Mouse (Mus musculus) MEL (cell line): ENCODE results near the gene Stxbp5l. TPM values are rescaled to one million over a fixed set of nuclear protein-coding genes. Genes with fewer than 3 reads are reported as not detected.

Source experiments
- DNase-seq: peaks from one replicate; pipeline ENCODE4 v3.0.0; 2011; ENCODE audit warnings: low read depth, low spot score
- H3K27ac ChIP-seq: 2 replicates; pipeline ENCODE4 v1.5.1; 2012; ENCODE audit warnings: low read depth, mild to moderate bottlenecking, control low read depth, low read length, moderate library complexity; ENCODE audit not compliant: control insufficient read depth
- H3K27me3 ChIP-seq, 2 experiments: fragments of 150-350 bp in 1 of 2; sonication (generic) in 1 of 2; 2 replicates each; pipeline ENCODE4 v1.6.1; 2012; ENCODE audit warnings: low read length in 2 of 2, mild to moderate bottlenecking in 2 of 2, improper control_type of control experiment in 1 of 2, moderate library complexity in 1 of 2; ENCODE audit not compliant: insufficient read depth in 2 of 2, control insufficient read depth in 1 of 2
- H3K36me3 ChIP-seq, 2 experiments: 2 replicates each; pipeline ENCODE4 v1.6.1; 2012 to 2014; ENCODE audit warnings: low read length in 2 of 2, improper control_type of control experiment in 1 of 2, inconsistent platforms in 1 of 2, mild to moderate bottlenecking in 1 of 2; ENCODE audit not compliant: insufficient read depth in 2 of 2, control insufficient read depth in 1 of 2
- H3K4me1 ChIP-seq, 2 experiments: fragments of 150-350 bp in 1 of 2; sonication (generic) in 1 of 2; 2 replicates each; pipeline ENCODE4 v1.6.1; 2012; ENCODE audit warnings: low read length in 2 of 2, improper control_type of control experiment in 1 of 2, mild to moderate bottlenecking in 1 of 2; ENCODE audit not compliant: insufficient read depth in 2 of 2, control insufficient read depth in 1 of 2
- H3K4me3 ChIP-seq, 2 experiments: fragments of 150-350 bp in 1 of 2; sonication (generic) in 1 of 2; 2 replicates each; pipeline ENCODE4 v1.5.1; 2012; ENCODE audit warnings: low read depth in 2 of 2, low read length in 2 of 2, mild to moderate bottlenecking in 2 of 2, moderate library complexity in 2 of 2, control low read depth in 1 of 2, improper control_type of control experiment in 1 of 2; ENCODE audit not compliant: control insufficient read depth in 1 of 2, insufficient read depth in 1 of 2
- H3K79me2 ChIP-seq: 2 replicates; pipeline ENCODE4 v1.6.1; 2012; ENCODE audit warnings: mild to moderate bottlenecking, low read length, moderate library complexity; ENCODE audit not compliant: control insufficient read depth, poor library complexity, insufficient read depth
- H3K9ac ChIP-seq: 2 replicates; pipeline ENCODE4 v1.6.1; 2012; ENCODE audit warnings: low read depth, mild to moderate bottlenecking, control low read depth, low read length, moderate library complexity; ENCODE audit not compliant: control insufficient read depth, poor library complexity, severe bottlenecking
- H3K9me3 ChIP-seq: fragments of 150-350 bp; sonication (generic); replicated peaks from 2 replicates; pipeline ENCODE4 v1.6.1; 2012; ENCODE audit warnings: mild to moderate bottlenecking, low read length, improper control_type of control experiment, moderate library complexity; ENCODE audit not compliant: insufficient read depth
- BHLHE40 ChIP-seq: IDR thresholded peaks from 2 replicates; pipeline ENCODE4 v1.6.1; 2012; ENCODE audit warnings: low read depth, mild to moderate bottlenecking, inconsistent platforms, low read length, improper control_type of control experiment, borderline replicate concordance
- CHD1 ChIP-seq: IDR thresholded peaks from 2 replicates; pipeline ENCODE4 v1.6.1; 2012; ENCODE audit warnings: low read depth, mild to moderate bottlenecking, inconsistent platforms, low read length, improper control_type of control experiment
- CHD2 ChIP-seq: IDR thresholded peaks from 2 replicates; pipeline ENCODE4 v1.6.1; 2011; ENCODE audit warnings: low read length, improper control_type of control experiment
- CTCF ChIP-seq, 3 experiments: IDR thresholded peaks in 2 of 3; conservative IDR thresholded peaks in 1 of 3; 2 replicates each; pipeline ENCODE4 v1.5.1; 2011 to 2012; ENCODE audit warnings: low read length in 3 of 3, low read depth in 2 of 3, mild to moderate bottlenecking in 2 of 3, improper control_type of control experiment in 1 of 3, inconsistent platforms in 1 of 3, mixed read lengths in 1 of 3, moderate library complexity in 1 of 3; ENCODE audit not compliant: control insufficient read depth in 1 of 3, insufficient read depth in 1 of 3, poor library complexity in 1 of 3, severe bottlenecking in 1 of 3
- E2F4 ChIP-seq: IDR thresholded peaks from 2 replicates; pipeline ENCODE4 v1.6.1; 2011; ENCODE audit warnings: low read depth, low read length, improper control_type of control experiment, borderline replicate concordance
- ELF1 ChIP-seq: IDR thresholded peaks from 2 replicates; pipeline ENCODE4 v1.6.1; 2014; ENCODE audit warnings: low read depth, mild to moderate bottlenecking, inconsistent platforms, low read length, improper control_type of control experiment, moderate library complexity
- EP300 ChIP-seq, 2 experiments: IDR thresholded peaks; 2 replicates each; pipeline ENCODE4 v1.6.1; 2011; ENCODE audit warnings: improper control_type of control experiment in 2 of 2, low read length in 2 of 2, low read depth in 1 of 2, mild to moderate bottlenecking in 1 of 2
- ETS1 ChIP-seq: IDR thresholded peaks from 2 replicates; pipeline ENCODE4 v1.6.1; 2012; ENCODE audit warnings: low read depth, mild to moderate bottlenecking, inconsistent platforms, low read length, improper control_type of control experiment, moderate library complexity
- GABPA ChIP-seq: IDR thresholded peaks from 2 replicates; pipeline ENCODE4 v1.6.1; 2012; ENCODE audit warnings: low read depth, mild to moderate bottlenecking, inconsistent platforms, low read length, improper control_type of control experiment, moderate library complexity
- HCFC1 ChIP-seq: IDR thresholded peaks from 2 replicates; pipeline ENCODE4 v1.6.1; 2012; ENCODE audit warnings: low read depth, mild to moderate bottlenecking, inconsistent platforms, low read length, improper control_type of control experiment, moderate library complexity
- KAT2A ChIP-seq: conservative IDR thresholded peaks from 2 replicates; pipeline ENCODE4 v1.6.1; 2012; ENCODE audit warnings: low read depth, low read length, improper control_type of control experiment, inconsistent platforms
- MAFK ChIP-seq: IDR thresholded peaks from 2 replicates; pipeline ENCODE4 v1.6.1; 2011; ENCODE audit warnings: low read depth, mild to moderate bottlenecking, low read length, improper control_type of control experiment, borderline replicate concordance
- MAX ChIP-seq: IDR thresholded peaks from 2 replicates; pipeline ENCODE4 v1.6.1; 2011; ENCODE audit warnings: low read length, improper control_type of control experiment
- MEF2A ChIP-seq: IDR thresholded peaks from 2 replicates; pipeline ENCODE4 v1.6.1; 2014; ENCODE audit warnings: low read depth, mild to moderate bottlenecking, inconsistent platforms, low read length, improper control_type of control experiment; ENCODE audit not compliant: poor library complexity, insufficient replicate concordance, severe bottlenecking; ENCODE audit errors: extremely low read depth
- MXI1 ChIP-seq: IDR thresholded peaks from 2 replicates; pipeline ENCODE4 v1.6.1; 2011; ENCODE audit warnings: mild to moderate bottlenecking, low read depth, low read length, improper control_type of control experiment
- NELFE ChIP-seq: IDR thresholded peaks from 2 replicates; pipeline ENCODE4 v1.6.1; 2011; ENCODE audit warnings: low read depth, low read length, improper control_type of control experiment
- NRF1 ChIP-seq: IDR thresholded peaks from 2 replicates; pipeline ENCODE4 v1.6.1; 2014; ENCODE audit warnings: low read depth, mild to moderate bottlenecking, inconsistent platforms, low read length, improper control_type of control experiment, moderate library complexity; ENCODE audit not compliant: poor library complexity, insufficient read depth, severe bottlenecking
- POLR2A ChIP-seq, 2 experiments: IDR thresholded peaks; 2 replicates each; pipeline ENCODE4 v1.6.1; 2011 to 2012; ENCODE audit warnings: low read length in 2 of 2, mild to moderate bottlenecking in 2 of 2, control low read depth in 1 of 2, improper control_type of control experiment in 1 of 2, low read depth in 1 of 2, moderate library complexity in 1 of 2; ENCODE audit not compliant: control insufficient read depth in 1 of 2, insufficient read depth in 1 of 2, poor library complexity in 1 of 2
- POLR2AphosphoS5 ChIP-seq: IDR thresholded peaks from 2 replicates; pipeline ENCODE4 v1.6.1; 2012; ENCODE audit warnings: low read depth, borderline replicate concordance, mild to moderate bottlenecking, inconsistent platforms, low read length, moderate library complexity, mixed read lengths
- RAD21 ChIP-seq: IDR thresholded peaks from 2 replicates; pipeline ENCODE4 v1.6.1; 2011; ENCODE audit warnings: mild to moderate bottlenecking, low read depth, low read length, improper control_type of control experiment
- SIN3A ChIP-seq: IDR thresholded peaks from 2 replicates; pipeline ENCODE4 v1.6.1; 2012; ENCODE audit warnings: low read length, improper control_type of control experiment, inconsistent platforms
- TCF12 ChIP-seq: IDR thresholded peaks from 2 replicates; pipeline ENCODE4 v1.6.1; 2014; ENCODE audit warnings: low read depth, mild to moderate bottlenecking, inconsistent platforms, low read length, improper control_type of control experiment, moderate library complexity
- UBTF ChIP-seq: IDR thresholded peaks from 2 replicates; pipeline ENCODE4 v1.6.1; 2012; ENCODE audit warnings: low read depth, mild to moderate bottlenecking, inconsistent platforms, low read length, improper control_type of control experiment, moderate library complexity, borderline replicate concordance; ENCODE audit not compliant: insufficient read depth
- USF2 ChIP-seq, 2 experiments: IDR thresholded peaks; 2 replicates each; pipeline ENCODE4 v1.6.1; 2011 to 2012; ENCODE audit warnings: improper control_type of control experiment in 2 of 2, low read length in 2 of 2, borderline replicate concordance in 1 of 2, inconsistent platforms in 1 of 2, low read depth in 1 of 2, mild to moderate bottlenecking in 1 of 2; ENCODE audit not compliant: insufficient read depth in 1 of 2
- ZKSCAN1 ChIP-seq: IDR thresholded peaks from 2 replicates; pipeline ENCODE4 v1.6.1; 2012; ENCODE audit warnings: low read depth, mild to moderate bottlenecking, inconsistent platforms, low read length, improper control_type of control experiment, moderate library complexity
- ZMIZ1 ChIP-seq: IDR thresholded peaks from 2 replicates; pipeline ENCODE4 v1.6.1; 2012; ENCODE audit warnings: low read depth, mild to moderate bottlenecking, inconsistent platforms, low read length, improper control_type of control experiment, moderate library complexity
- ZNF384 ChIP-seq: IDR thresholded peaks from 2 replicates; pipeline ENCODE4 v1.6.1; 2012; ENCODE audit warnings: low read depth, mild to moderate bottlenecking, inconsistent platforms, low read length, improper control_type of control experiment
- polyA plus RNA-seq, 2 experiments: library from polyadenylated mRNA; stranded (reverse) in 1 of 2; unstranded in 1 of 2; fragments of >175 nt in 1 of 2; fragments of >200 nt in 1 of 2; gene quantifications; 2 replicates each; pipeline versions ENCODE4 v1.2.1 to v1.2.4; 2012; ENCODE audit warnings: low replicate concordance in 2 of 2, low read depth in 1 of 2; ENCODE audit not compliant: insufficient read length in 2 of 2, insufficient read depth in 1 of 2, missing spikeins in 1 of 2
- total RNA-seq: library from RNA; depleted of rRNA; stranded (reverse); fragments of 300-350 nt; gene quantifications from 2 replicates; pipeline ENCODE4 v1.2.3, GENCODE M21; 2012; rRNA removed

The Stxbp5l gene
- total RNA-seq: not detected in 2 replicates
- not detected for polyA plus RNA-seq

DNA sequence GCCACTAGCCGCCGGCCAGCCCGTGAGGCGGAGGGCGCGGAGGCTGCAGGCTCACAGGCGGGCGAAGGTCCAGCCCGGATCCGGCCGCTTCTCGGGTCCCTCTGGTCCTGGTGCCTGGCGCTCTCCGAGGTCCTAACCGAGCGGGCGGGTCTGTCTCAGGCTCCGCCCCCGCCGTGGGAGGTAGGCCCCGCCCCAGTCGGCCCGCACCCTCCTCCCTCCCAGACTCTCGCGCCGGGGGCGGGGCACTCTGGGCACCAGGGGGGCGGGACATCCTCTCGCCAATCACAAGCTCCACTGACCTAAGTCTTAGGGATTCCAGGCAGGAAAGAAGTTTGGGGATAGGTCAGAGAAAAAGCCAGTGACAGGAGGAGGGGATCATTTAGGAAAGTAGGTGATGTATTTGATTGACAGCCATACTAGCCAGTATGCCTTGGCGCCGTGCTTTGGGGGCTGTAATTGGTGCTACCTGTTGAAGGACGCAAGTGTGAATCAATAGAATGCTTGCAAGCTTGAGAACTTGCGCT lies at the start of gene Stxbp5l:
Gene Stxbp5l (minus strand): TSS at position 142 of the 524 bp plus-strand sequence.
- no peaks in the 10 kb centered on the region for H3K4me1 ChIP-seq
- no peak within 1 kb of the TSS for H3K27ac ChIP-seq
- no peak within 1 kb of the TSS for H3K4me3 ChIP-seq
- H3K27me3 ChIP-seq: no peaks in the 10 kb centered on the region
- H3K9ac ChIP-seq: no peak within 1 kb of the TSS
- H3K9me3 ChIP-seq: no peaks in the 10 kb centered on the region
- no peaks in the 10 kb centered on the region for H3K79me2 ChIP-seq
- no peak for TF ChIP-seq SIN3A
- no peak for TF ChIP-seq CHD1
- no peak for TF ChIP-seq MAFK
- TF ChIP-seq BHLHE40: no peak
- no peak for TF ChIP-seq ELF1
- TF ChIP-seq MAX: no peak
- TF ChIP-seq KAT2A: no peak
- no peak for TF ChIP-seq HCFC1
- no peak for TF ChIP-seq MEF2A
- no peak for TF ChIP-seq ZNF384
- no peak for TF ChIP-seq USF2 (IDR thresholded peaks at IDR 0.05; ENCODE audit: borderline replicate concordance in 1 of 2, insufficient read depth in 1 of 2, low read depth in 1 of 2, low read length in 2 of 2)
- TF ChIP-seq EP300 (IDR thresholded peaks at IDR 0.05; ENCODE audit: low read depth in 1 of 2, low read length in 2 of 2): no peak
- TF ChIP-seq ZMIZ1: no peak
- TF ChIP-seq UBTF: no peak
- TF ChIP-seq ETS1: no peak
- no peak for TF ChIP-seq POLR2AphosphoS5
- TF ChIP-seq NRF1: no peak
- no peak for TF ChIP-seq MXI1
- no peaks in the 10 kb centered on the region for H3K36me3 ChIP-seq
- DNase-seq: no peak

DNA sequence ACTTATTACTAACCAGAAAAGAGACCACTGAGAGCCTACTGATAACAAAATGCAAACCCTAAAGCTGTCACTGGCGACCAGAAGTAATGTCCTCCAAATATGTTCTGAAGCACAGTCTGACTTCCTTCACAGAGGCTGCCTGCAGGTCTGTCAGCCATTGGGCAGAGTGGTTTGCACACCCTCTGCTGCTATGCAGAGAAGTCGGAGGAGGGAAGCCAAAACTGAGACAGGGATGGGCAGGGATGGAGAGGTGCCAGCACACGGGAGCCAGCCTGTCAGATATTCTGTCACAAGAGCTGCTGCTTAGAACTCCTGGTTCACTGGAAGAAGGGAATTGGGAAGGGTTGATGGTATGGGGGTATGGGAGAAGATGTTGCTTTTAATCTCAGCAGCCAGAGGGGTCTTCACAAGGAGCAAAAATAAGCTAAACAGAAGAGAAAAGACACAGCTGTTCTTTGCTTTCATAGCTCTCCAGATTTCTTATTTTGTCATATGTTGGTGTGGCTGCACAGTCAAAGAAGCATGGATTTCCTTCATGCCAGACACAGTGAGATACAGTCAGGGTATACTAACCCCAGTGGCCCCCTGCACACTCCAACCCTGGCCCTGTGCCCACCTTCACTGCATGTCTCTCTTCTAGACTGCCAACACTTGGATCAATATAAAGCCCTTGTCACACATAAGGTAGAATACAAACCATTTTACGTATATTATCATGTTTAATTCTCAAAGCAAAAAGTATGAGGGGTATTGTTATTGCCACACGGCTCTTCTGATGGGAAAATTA lies 48.8 kb upstream of the Stxbp5l start:
- TF ChIP-seq CHD1 (no peak), ZMIZ1 (no peak), ETS1 (no peak), ZNF384 (no peak), TCF12 (no peak), UBTF (no peak), ZKSCAN1 (no peak), GABPA (no peak), SIN3A (no peak), RAD21 (no peak), POLR2AphosphoS5 (no peak), NELFE (no peak), MEF2A (no peak), CHD2 (no peak), CTCF (IDR thresholded peaks at IDR 0.05 in 2 of 3, conservative IDR thresholded peaks at IDR 0.05 in 1 of 3; ENCODE audit: control insufficient read depth in 1 of 3, insufficient read depth in 1 of 3, low read depth in 2 of 3, low read length in 3 of 3, poor library complexity in 1 of 3, severe bottlenecking in 1 of 3) (no peak), POLR2A (IDR thresholded peaks at IDR 0.05; ENCODE audit: control insufficient read depth in 1 of 2, insufficient read depth in 1 of 2, low read depth in 1 of 2, low read length in 2 of 2, poor library complexity in 1 of 2) (no peak), E2F4 (no peak), MAX (no peak)
- Histone ChIP-seq H3K4me1 (no peaks in the 10 kb centered on the region), H3K36me3 (no peaks in the 10 kb centered on the region), H3K27me3 (peaks cover 0 to 8% of the 10 kb centered on the region in 2 experiments; a peak in 3 of 4 replicates), H3K9ac (no peak overlapping the region), H3K79me2 (no peaks in the 10 kb centered on the region), H3K9me3 (no peaks in the 10 kb centered on the region), H3K4me3 (no peak overlapping the region), H3K27ac (no peak overlapping the region)
- no peak for DNase-seq
